Mouse (Mus musculus): Measurements from ENCODE around the gene Vkorc1. TPM values are rescaled to one million over a fixed set of nuclear protein-coding genes. Genes with fewer than 3 reads are reported as not detected.

Vkorc1 gene
- total and polyA plus RNA-seq, 3 experiments, result 0.25 TPM; not detected in 2

- TF ChIP-seq UBTF (IDR thresholded peaks at IDR 0.05; ENCODE audit: low read depth, low read length) (no peak), POLR2AphosphoS2 (IDR thresholded peaks at IDR 0.05; ENCODE audit: low read depth, low read length) (no peak), SMC3 (IDR thresholded peaks at IDR 0.05; ENCODE audit: low read depth, low read length) (no peak), ETS1 (conservative IDR thresholded peaks at IDR 0.05; ENCODE audit: low read depth, low read length) (no peak), HCFC1 (IDR thresholded peaks at IDR 0.05; ENCODE audit: low read depth, low read length) (no peak), EP300 (IDR thresholded peaks at IDR 0.05; ENCODE audit: low read length) (no peak), MAFK (IDR thresholded peaks at IDR 0.05; ENCODE audit: insufficient replicate concordance, low read length) (no peak), JUN (IDR thresholded peaks at IDR 0.05; ENCODE audit: insufficient read depth, low read depth, low read length) (no peak), RCOR1 (conservative IDR thresholded peaks at IDR 0.05; ENCODE audit: low read depth, low read length) (no peak), TCF12 (IDR thresholded peaks at IDR 0.05; ENCODE audit: low read depth, low read length) (no peak), CTCF (conservative IDR thresholded peaks at IDR 0.05 in 1 of 2, IDR thresholded peaks at IDR 0.05 in 1 of 2; ENCODE audit: low read depth in 2 of 2, low read length in 2 of 2) (no peak), USF1 (IDR thresholded peaks at IDR 0.05; ENCODE audit: low read depth, low read length) (no peak), ZC3H11A (IDR thresholded peaks at IDR 0.05; ENCODE audit: low read depth, low read length) (no peak), NELFE (IDR thresholded peaks at IDR 0.05; ENCODE audit: low read depth, low read length) (no peak)
- H3K4me1 ChIP-seq (ENCODE audit: control insufficient read depth in 1 of 2, insufficient read depth in 2 of 2), result peaks cover 0 to 2% of the 10 kb centered on the region in 2 experiments; a peak in 1 of 4 replicates
- no peak for DNase-seq (ENCODE audit: extremely low read depth)
Measured at GRCm38 (mm10) chr7:127898179-127898956, 3.0 kb upstream of the Vkorc1 start.

DNA sequence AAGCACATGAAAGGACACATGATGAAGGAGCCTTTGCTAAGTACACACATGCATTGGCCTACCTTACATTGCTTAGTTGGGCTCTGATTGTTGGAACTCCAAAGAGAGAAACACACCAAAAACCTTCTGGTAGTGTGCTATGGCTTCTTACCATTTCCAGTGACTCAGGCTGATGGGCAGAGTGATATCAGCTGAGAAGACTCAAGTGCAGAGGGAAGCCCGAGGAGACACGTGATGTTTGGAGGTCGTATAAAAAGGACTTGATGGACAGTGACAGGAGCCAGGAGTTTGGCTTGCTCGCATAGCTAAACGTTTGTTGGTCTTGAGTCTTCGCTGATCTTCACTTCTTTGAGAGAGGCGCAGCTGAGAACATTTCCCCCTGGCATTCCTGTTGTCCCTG is 2.1 kb upstream of the Vkorc1 start:
- H3K79me2 ChIP-seq (replicated peaks; ENCODE audit: control insufficient read depth, extremely low read depth, insufficient read depth, poor library complexity, severe bottlenecking), result no peaks in the 10 kb centered on the region
- in situ Hi-C loops (cut with MboI; ENCODE audit: low pct_ligation_motif_present, low pct_unique_long_range_greater_than_20kb, low sequenced_read_pairs) (no loop called here), dilution Hi-C loops (cut with MboI; ENCODE audit: extremely low pct_ligation_motif_present, extremely low pct_unique_long_range_greater_than_20kb, low sequenced_read_pairs) (no loop called here)
- H3K4me2 ChIP-seq (ENCODE audit: insufficient read depth, low read depth, poor library complexity, severe bottlenecking), result no peak overlapping the region
- H3K9me3 ChIP-seq (replicated peaks; ENCODE audit: low read length), result peaks cover 3% of the 10 kb centered on the region
- DNase-seq (ENCODE audit: extremely low read depth), result no peak
- no peak overlapping the region for H3K4me3 ChIP-seq (replicated peaks in 1 of 3; ENCODE audit: low read depth in 2 of 3, low read length in 2 of 3, poor library complexity in 1 of 3)
- no peak for TF ChIP-seq BHLHE40 (IDR thresholded peaks at IDR 0.05; ENCODE audit: low read depth, low read length)
- no peak for TF ChIP-seq ETS1 (conservative IDR thresholded peaks at IDR 0.05; ENCODE audit: low read depth, low read length)
- no peak for TF ChIP-seq MAZ (IDR thresholded peaks at IDR 0.05; ENCODE audit: low read depth, low read length)
- TF ChIP-seq TBP (conservative IDR thresholded peaks at IDR 0.05; ENCODE audit: low read depth, low read length), result no peak
- TF ChIP-seq EP300 (IDR thresholded peaks at IDR 0.05; ENCODE audit: low read length), result no peak
- no peak for TF ChIP-seq POLR2AphosphoS2 (IDR thresholded peaks at IDR 0.05; ENCODE audit: low read depth, low read length)
- no peak for TF ChIP-seq MXI1 (IDR thresholded peaks at IDR 0.05; ENCODE audit: low read depth, low read length)
- TF ChIP-seq JUN (IDR thresholded peaks at IDR 0.05; ENCODE audit: insufficient read depth, low read depth, low read length), result no peak
- TF ChIP-seq USF1 (IDR thresholded peaks at IDR 0.05; ENCODE audit: low read depth, low read length), result no peak
- no peak for TF ChIP-seq PAX5 (IDR thresholded peaks at IDR 0.05; ENCODE audit: low read length)
- 0 out of 4 replicates have a peak, but pooled peaks cover 0 to 2% of the 10 kb centered on the region in 2 experiments for H3K4me1 ChIP-seq (ENCODE audit: control insufficient read depth in 1 of 2, insufficient read depth in 2 of 2)
- H3K9ac ChIP-seq (ENCODE audit: insufficient read depth, low read depth), result no peak overlapping the region
- peaks cover 0 to 20% of the 10 kb centered on the region in 2 experiments for H3K36me3 ChIP-seq (replicated peaks in 1 of 2; ENCODE audit: control insufficient read depth in 1 of 2, insufficient read depth in 1 of 2, low read length in 1 of 2)
- no peak overlapping the region for H3K27ac ChIP-seq (ENCODE audit: insufficient read depth, low read depth)
- H3K27me3 ChIP-seq (replicated peaks), result no peaks in the 10 kb centered on the region

More at GRCm38 (mm10) chr7:127898179-127898956, 3.0 kb upstream of the Vkorc1 start:
- no peak overlapping the region for H3K27ac ChIP-seq (ENCODE audit: insufficient read depth, low read depth)
- H3K9ac ChIP-seq (ENCODE audit: insufficient read depth, low read depth), result no peak overlapping the region
- no peak overlapping the region for H3K4me3 ChIP-seq (replicated peaks in 1 of 3; ENCODE audit: low read depth in 2 of 3, low read length in 2 of 3, poor library complexity in 1 of 3)
- no peaks in the 10 kb centered on the region for H3K27me3 ChIP-seq (replicated peaks)
- H3K9me3 ChIP-seq (replicated peaks; ENCODE audit: low read length), result peaks cover 3% of the 10 kb centered on the region
- peaks cover 0 to 13% of the 10 kb centered on the region in 2 experiments for H3K36me3 ChIP-seq (replicated peaks in 1 of 2; ENCODE audit: control insufficient read depth in 1 of 2, insufficient read depth in 1 of 2, low read length in 1 of 2)
- no peaks in the 10 kb centered on the region for H3K79me2 ChIP-seq (replicated peaks; ENCODE audit: control insufficient read depth, extremely low read depth, insufficient read depth, poor library complexity, severe bottlenecking)
- in situ Hi-C loops (cut with MboI; ENCODE audit: low pct_ligation_motif_present, low pct_unique_long_range_greater_than_20kb, low sequenced_read_pairs) (no loop called here), dilution Hi-C loops (cut with MboI; ENCODE audit: extremely low pct_ligation_motif_present, extremely low pct_unique_long_range_greater_than_20kb, low sequenced_read_pairs) (no loop called here)
- no peak overlapping the region for H3K4me2 ChIP-seq (ENCODE audit: insufficient read depth, low read depth, poor library complexity, severe bottlenecking)

Measured in CH12.LX (cell line).